Mouse (Mus musculus): ENCODE data around the gene Ranbp10. TPM values are rescaled to one million over a fixed set of nuclear protein-coding genes. Genes with fewer than 3 reads are reported as not detected.

Gene Ranbp10
- total RNA-seq, 4 experiments from 2014 or later: 20.1 to 24.4 (median 22.4) TPM

- DNase-seq (ENCODE audit: low spot score in 2 of 2): no peak
Measured at GRCm38 (mm10) chr8:105719637-105720036, 107.5 kb downstream of the Ranbp10 start.

Other genes with a start within 250 kb of the Ranbp10 start
- 10 to 100 TPM; 65.5 to 70.5 (median 67.3) TPM for gene Ripor1, start 222.1 kb downstream of the Ranbp10 start, total RNA-seq (2022)
- gene Ctcf, start 190.8 kb downstream of the Ranbp10 start, total RNA-seq (2022): 10 to 100 TPM; 65.3 to 80.8 (median 68.8) TPM
- not detected for gene Agrp, start 190.0 kb downstream of the Ranbp10 start, total RNA-seq (2022)
- gene Carmil2, start 141.1 kb downstream of the Ranbp10 start, total RNA-seq (2022): 10 to 100 TPM; 57.2 to 62.8 (median 58.3) TPM
- gene Acd, start 126.2 kb downstream of the Ranbp10 start, total RNA-seq (2022): 10 to 100 TPM; 49.0 to 53.8 (median 50.9) TPM
- gene Pard6a, start 126.2 kb downstream of the Ranbp10 start, total RNA-seq (2022): 10 to 100 TPM; 34.7 to 42.3 (median 39.2) TPM
- gene 4933405L10Rik, start 119.7 kb downstream of the Ranbp10 start, total RNA-seq (2022): under 1 TPM in 2 of 4 experiments, not detected in 2; 0.44 to 0.46 TPM
- gene Enkd1, start 119.1 kb downstream of the Ranbp10 start, total RNA-seq (2022): 10 to 100 TPM in 1 of 4 experiments, 1 to 10 TPM in 3; 9.0 to 11.2 (median 9.3) TPM
- 10 to 100 TPM; 14.5 to 21.4 (median 18.3) TPM for gene Gfod2, start 68.7 kb downstream of the Ranbp10 start, total RNA-seq (2022)
- gene Tsnaxip1, start 381 bp upstream of the Ranbp10 start, total RNA-seq (2022): under 1 TPM in 1 of 4 experiments, not detected in 3; 0.16 TPM
- gene Cenpt, start 25.9 kb upstream of the Ranbp10 start, total RNA-seq (2022): 10 to 100 TPM; 14.4 to 17.8 (median 16.0) TPM
- 10 to 100 TPM; 36.8 to 41.5 (median 37.4) TPM for gene Thap11, start 27.8 kb upstream of the Ranbp10 start, total RNA-seq (2022)
- gene Nutf2, start 33.2 kb upstream of the Ranbp10 start, total RNA-seq (2022): 10 to 100 TPM; 19.8 to 39.6 (median 23.2) TPM
- 10 to 100 TPM; 56.5 to 64.4 (median 62.9) TPM for gene Edc4, start 53.5 kb upstream of the Ranbp10 start, total RNA-seq (2022)
- 1 to 10 TPM; 4.3 to 5.6 (median 4.9) TPM for gene Nrn1l, start 66.2 kb upstream of the Ranbp10 start, total RNA-seq (2022)
- 10 to 100 TPM in 1 of 4 experiments, 1 to 10 TPM in 3; 8.5 to 11.2 (median 9.1) TPM for gene Pskh1, start 73.1 kb upstream of the Ranbp10 start, total RNA-seq (2022)
- gene Ctrl, start 106.5 kb upstream of the Ranbp10 start, total RNA-seq (2022): 1 to 10 TPM in 1 of 4 experiments, under 1 TPM in 2, not detected in 1; 0.67 to 1.2 (median 0.98) TPM
- gene Psmb10, start 111.1 kb upstream of the Ranbp10 start, total RNA-seq (2022): 10 to 100 TPM; 82.5 to 92.6 (median 90.1) TPM
- 10 to 100 TPM; 19.5 to 27.1 (median 23.5) TPM for gene Lcat, start 116.0 kb upstream of the Ranbp10 start, total RNA-seq (2022)
- gene Slc12a4, start 138.7 kb upstream of the Ranbp10 start, total RNA-seq (2022): 10 to 100 TPM; 18.8 to 23.8 (median 20.6) TPM
- gene Dpep3, start 152.1 kb upstream of the Ranbp10 start, total RNA-seq (2022): under 1 TPM in 1 of 4 experiments, not detected in 3; 0.23 TPM
- gene Dus2, start 164.0 kb upstream of the Ranbp10 start, total RNA-seq (2022): 10 to 100 TPM; 18.0 to 23.1 (median 20.5) TPM
- under 1 TPM in 1 of 4 experiments, not detected in 3; 0.57 TPM for gene Dpep2nb, start 178.6 kb upstream of the Ranbp10 start, total RNA-seq (2022)
- 10 to 100 TPM; 13.9 to 16.8 (median 14.8) TPM for gene Ddx28, start 184.5 kb upstream of the Ranbp10 start, total RNA-seq (2022)
- gene Nfatc3, start 231.5 kb upstream of the Ranbp10 start, total RNA-seq (2022): 10 to 100 TPM; 12.9 to 15.5 (median 14.7) TPM

Data from left cerebral cortex, adult 8-10 months (tissue).